Mouse (Mus musculus): ENCODE measurements around the gene Igsf10. TPM values are rescaled to one million over a fixed set of nuclear protein-coding genes. Genes with fewer than 3 reads are reported as not detected.

The Igsf10 gene
- polyA plus RNA-seq, 1 experiment from 2014 or later = 17.6 TPM

GRCm38 (mm10) chr3:59321278-59321876 lies 22.8 kb downstream of the Igsf10 start:
- Histone ChIP-seq H3K9ac (no peak overlapping the region), H3K4me1 (no peaks in the 10 kb centered on the region), H3K36me3 (peaks cover 54% of the 10 kb centered on the region), H3K4me2 (replicated peaks) (no peak overlapping the region), H3K9me3 (no peaks in the 10 kb centered on the region), H3K27me3 (no peaks in the 10 kb centered on the region), H3K4me3 (no peak overlapping the region), H3K27ac (no peak overlapping the region)
- 40% methylated on average over 7 of the region's 7 CpGs for WGBS
- no peak for ATAC-seq (ENCODE audit: low FRiP score, low read depth)

- Histone ChIP-seq H3K9me3 (no peaks in the 10 kb centered on the region), H3K36me3 (peaks cover 56% of the 10 kb centered on the region), H3K27ac (no peak overlapping the region), H3K4me3 (no peak overlapping the region), H3K4me2 (replicated peaks) (no peak overlapping the region), H3K27me3 (no peaks in the 10 kb centered on the region), H3K9ac (no peak overlapping the region), H3K4me1 (no peaks in the 10 kb centered on the region)
- WGBS = 92% methylated on average over 7 of the region's 7 CpGs
- ATAC-seq (ENCODE audit: low FRiP score, low read depth) = no peak
Measured at GRCm38 (mm10) chr3:59316077-59316476, 28.1 kb downstream of the Igsf10 start.

- H3K9ac ChIP-seq = no peak overlapping the region
- WGBS = 87% methylated on average over 10 of the region's 10 CpGs
- no peak overlapping the region for H3K4me3 ChIP-seq
- no peak for ATAC-seq (ENCODE audit: low FRiP score, low read depth)
- H3K27ac ChIP-seq = no peak overlapping the region
- H3K27me3 ChIP-seq = no peaks in the 10 kb centered on the region
- H3K4me2 ChIP-seq (replicated peaks) = no peak overlapping the region
- no peaks in the 10 kb centered on the region for H3K4me1 ChIP-seq
- H3K36me3 ChIP-seq = peaks cover 26% of the 10 kb centered on the region
- H3K9me3 ChIP-seq = no peaks in the 10 kb centered on the region
Measured at GRCm38 (mm10) chr3:59312610-59313009, 31.6 kb downstream of the Igsf10 start.

- Histone ChIP-seq H3K4me1 (no peaks in the 10 kb centered on the region), H3K36me3 (no peaks in the 10 kb centered on the region), H3K4me2 (replicated peaks) (no peak overlapping the region), H3K27me3 (no peaks in the 10 kb centered on the region), H3K27ac (no peak overlapping the region), H3K4me3 (no peak overlapping the region), H3K9me3 (no peaks in the 10 kb centered on the region), H3K9ac (no peak overlapping the region)
- 95% methylated on average over 2 of the region's 2 CpGs for WGBS
- no peak for ATAC-seq (ENCODE audit: low FRiP score, low read depth)
Measured at GRCm38 (mm10) chr3:59305518-59305917, 38.7 kb downstream of the Igsf10 start.

GRCm38 (mm10) chr3:59304944-59305343 lies 39.2 kb downstream of the Igsf10 start:
- Histone ChIP-seq H3K27me3 (no peaks in the 10 kb centered on the region), H3K4me1 (no peaks in the 10 kb centered on the region), H3K9me3 (no peaks in the 10 kb centered on the region), H3K4me3 (no peak overlapping the region), H3K4me2 (replicated peaks) (no peak overlapping the region), H3K27ac (no peak overlapping the region), H3K9ac (no peak overlapping the region), H3K36me3 (no peaks in the 10 kb centered on the region)
- ATAC-seq (ENCODE audit: low FRiP score, low read depth) = no peak
- WGBS = 93% methylated on average over 5 of the region's 5 CpGs

GRCm38 (mm10) chr3:59297653-59298052 lies 46.5 kb downstream of the Igsf10 start:
- Histone ChIP-seq H3K9ac (no peak overlapping the region), H3K4me1 (no peaks in the 10 kb centered on the region), H3K27me3 (no peaks in the 10 kb centered on the region), H3K36me3 (no peaks in the 10 kb centered on the region), H3K4me2 (replicated peaks) (no peak overlapping the region), H3K4me3 (no peak overlapping the region), H3K9me3 (no peaks in the 10 kb centered on the region), H3K27ac (no peak overlapping the region)
- no peak for ATAC-seq (ENCODE audit: low FRiP score, low read depth)
- 83% methylated on average over 16 of the region's 16 CpGs for WGBS

- no peaks in the 10 kb centered on the region for H3K36me3 ChIP-seq
- no peaks in the 10 kb centered on the region for H3K27me3 ChIP-seq
- no peaks in the 10 kb centered on the region for H3K4me1 ChIP-seq
- no peak overlapping the region for H3K27ac ChIP-seq
- no peak overlapping the region for H3K9ac ChIP-seq
- WGBS = 86% methylated on average over 5 of the region's 5 CpGs
- no peak overlapping the region for H3K4me2 ChIP-seq (replicated peaks)
- no peak for ATAC-seq (ENCODE audit: low FRiP score, low read depth)
- no peaks in the 10 kb centered on the region for H3K9me3 ChIP-seq
- no peak overlapping the region for H3K4me3 ChIP-seq
Measured at GRCm38 (mm10) chr3:59296563-59297130, 47.5 kb downstream of the Igsf10 start.

- Histone ChIP-seq H3K27me3 (no peaks in the 10 kb centered on the region), H3K9me3 (no peaks in the 10 kb centered on the region), H3K9ac (no peak overlapping the region), H3K4me3 (no peak overlapping the region), H3K27ac (peak overlapping the region; percentile 7; the same call in 1 of the 2 replicates), H3K4me2 (replicated peaks) (no peak overlapping the region), H3K36me3 (no peaks in the 10 kb centered on the region), H3K4me1 (no peaks in the 10 kb centered on the region)
- 59% methylated on average over 16 of the region's 16 CpGs for WGBS
- 0 out of 2 replicates have a peak, but pooled peaks have one; percentile 28 for ATAC-seq (ENCODE audit: low FRiP score, low read depth)
Measured at GRCm38 (mm10) chr3:59295699-59296562, 48.3 kb downstream of the Igsf10 start.

- no peak for ATAC-seq (ENCODE audit: low FRiP score, low read depth)
- Histone ChIP-seq H3K27me3 (no peaks in the 10 kb centered on the region), H3K27ac (no peak overlapping the region), H3K9ac (no peak overlapping the region), H3K4me2 (replicated peaks) (no peak overlapping the region), H3K4me3 (no peak overlapping the region), H3K4me1 (no peaks in the 10 kb centered on the region), H3K36me3 (no peaks in the 10 kb centered on the region), H3K9me3 (no peaks in the 10 kb centered on the region)
- 49% methylated on average over 5 of the region's 5 CpGs for WGBS
Measured at GRCm38 (mm10) chr3:59293437-59294199, 50.6 kb downstream of the Igsf10 start.

- no peaks in the 10 kb centered on the region for H3K36me3 ChIP-seq
- no peak for ATAC-seq (ENCODE audit: low FRiP score, low read depth)
- H3K27ac ChIP-seq = no peak overlapping the region
- no peak overlapping the region for H3K9ac ChIP-seq
- H3K4me3 ChIP-seq = no peak overlapping the region
- no peak overlapping the region for H3K4me2 ChIP-seq (replicated peaks)
- 54% methylated on average over 2 of the region's 2 CpGs for WGBS
- no peaks in the 10 kb centered on the region for H3K27me3 ChIP-seq
- H3K9me3 ChIP-seq = no peaks in the 10 kb centered on the region
- no peaks in the 10 kb centered on the region for H3K4me1 ChIP-seq
Measured at GRCm38 (mm10) chr3:59290551-59290950, 53.6 kb downstream of the Igsf10 start.

- H3K27me3 ChIP-seq = no peaks in the 10 kb centered on the region
- H3K36me3 ChIP-seq = 0 out of 2 replicates have a peak, but pooled peaks cover 4% of the 10 kb centered on the region
- no peak overlapping the region for H3K27ac ChIP-seq
- H3K9me3 ChIP-seq = no peaks in the 10 kb centered on the region
- no peak overlapping the region for H3K4me3 ChIP-seq
- no peak overlapping the region for H3K4me2 ChIP-seq (replicated peaks)
- ATAC-seq (ENCODE audit: low FRiP score, low read depth) = no peak
- no peaks in the 10 kb centered on the region for H3K4me1 ChIP-seq
- no peak overlapping the region for H3K9ac ChIP-seq
Measured at GRCm38 (mm10) chr3:59278620-59279019, 65.6 kb downstream of the Igsf10 start.

- Histone ChIP-seq H3K4me2 (replicated peaks) (no peak overlapping the region), H3K27ac (no peak overlapping the region), H3K36me3 (0 out of 2 replicates have a peak, but pooled peaks cover 4% of the 10 kb centered on the region), H3K4me1 (no peaks in the 10 kb centered on the region), H3K27me3 (no peaks in the 10 kb centered on the region), H3K4me3 (no peak overlapping the region), H3K9ac (no peak overlapping the region), H3K9me3 (no peaks in the 10 kb centered on the region)
- 84% methylated on average over 3 of the region's 3 CpGs for WGBS
- no peak for ATAC-seq (ENCODE audit: low FRiP score, low read depth)
Measured at GRCm38 (mm10) chr3:59278254-59278533, 66.0 kb downstream of the Igsf10 start.

Measured in limb, embryonic 13.5 days (tissue).